Mouse (Mus musculus) myocyte (in vitro differentiated cells): ENCODE measurements at regions not wholly inside any gene's neighbourhood (a gene's known extent, or its start where the extent isn't known, plus 50 kb on each side); places are given as distances from the start of the nearest gene placed in this dataset.

Experiments
- CEBPB ChIP-seq: IDR thresholded peaks from 2 replicates; pipeline ENCODE4 v1.6.1; 2011; ENCODE audit warnings: mild to moderate bottlenecking, moderate library complexity; ENCODE audit not compliant: poor library complexity, insufficient read depth, severe bottlenecking
- MYOD1 ChIP-seq, 3 experiments: IDR thresholded peaks; one replicate each; pipeline ENCODE4 v1.6.1; 2011; ENCODE audit warnings: control low read depth in 2 of 3, low read depth in 2 of 3, mild to moderate bottlenecking in 2 of 3, moderate library complexity in 1 of 3; ENCODE audit not compliant: insufficient read length in 2 of 3, control insufficient read depth in 1 of 3
- MYOG ChIP-seq, 3 experiments: IDR thresholded peaks; one replicate each; pipeline ENCODE4 v1.6.1; 2011; ENCODE audit warnings: control low read depth in 2 of 3, low read depth in 2 of 3, mild to moderate bottlenecking in 2 of 3; ENCODE audit not compliant: insufficient read length in 2 of 3, control insufficient read depth in 1 of 3, insufficient read depth in 1 of 3

DNA sequence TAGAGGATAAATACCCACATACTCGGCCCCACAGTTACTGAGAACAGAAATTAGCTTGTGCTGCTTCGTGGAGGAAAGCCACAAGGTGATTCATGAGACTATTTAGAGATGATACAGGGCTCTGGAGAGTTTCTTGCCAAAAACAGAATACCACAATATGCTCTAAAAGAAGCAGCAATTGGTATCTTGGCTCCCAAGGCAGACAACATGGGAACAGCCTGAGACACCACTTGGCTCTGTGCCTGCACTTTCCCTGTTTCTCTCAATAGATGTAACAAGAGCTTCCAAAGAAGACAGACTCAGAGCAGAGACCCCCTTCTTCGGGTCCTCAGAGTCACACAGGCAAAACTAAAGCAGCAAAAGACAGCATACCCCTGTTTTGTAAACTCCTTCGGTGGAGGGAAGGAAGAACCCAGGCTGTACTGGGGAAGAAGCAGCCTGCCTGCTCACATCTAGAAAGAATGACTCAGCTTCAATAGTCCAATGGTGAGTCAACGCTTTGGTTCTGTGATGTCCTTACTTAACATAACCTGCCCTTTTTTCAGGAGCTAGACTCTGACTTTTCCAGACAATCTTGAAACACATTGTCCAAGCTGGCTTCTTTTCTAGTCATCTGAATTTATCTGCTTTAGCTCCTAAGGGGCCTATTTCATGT lies 132.1 kb upstream of the Dap start:
- TF ChIP-seq MYOG (IDR thresholded peaks at IDR 0.05; ENCODE audit: control insufficient read depth in 1 of 3, insufficient read depth in 1 of 3, insufficient read length in 2 of 3, low read depth in 2 of 3) (peak in 1 of 3 experiments; percentile 25), MYOD1 (IDR thresholded peaks at IDR 0.05; ENCODE audit: control insufficient read depth in 1 of 3, insufficient read length in 2 of 3, low read depth in 2 of 3) (peak in 1 of 3 experiments; percentile 15), CEBPB (no peak)
